Mouse (Mus musculus): Measurements from ENCODE around the gene Exoc6.

Gene Exoc6

DNA sequence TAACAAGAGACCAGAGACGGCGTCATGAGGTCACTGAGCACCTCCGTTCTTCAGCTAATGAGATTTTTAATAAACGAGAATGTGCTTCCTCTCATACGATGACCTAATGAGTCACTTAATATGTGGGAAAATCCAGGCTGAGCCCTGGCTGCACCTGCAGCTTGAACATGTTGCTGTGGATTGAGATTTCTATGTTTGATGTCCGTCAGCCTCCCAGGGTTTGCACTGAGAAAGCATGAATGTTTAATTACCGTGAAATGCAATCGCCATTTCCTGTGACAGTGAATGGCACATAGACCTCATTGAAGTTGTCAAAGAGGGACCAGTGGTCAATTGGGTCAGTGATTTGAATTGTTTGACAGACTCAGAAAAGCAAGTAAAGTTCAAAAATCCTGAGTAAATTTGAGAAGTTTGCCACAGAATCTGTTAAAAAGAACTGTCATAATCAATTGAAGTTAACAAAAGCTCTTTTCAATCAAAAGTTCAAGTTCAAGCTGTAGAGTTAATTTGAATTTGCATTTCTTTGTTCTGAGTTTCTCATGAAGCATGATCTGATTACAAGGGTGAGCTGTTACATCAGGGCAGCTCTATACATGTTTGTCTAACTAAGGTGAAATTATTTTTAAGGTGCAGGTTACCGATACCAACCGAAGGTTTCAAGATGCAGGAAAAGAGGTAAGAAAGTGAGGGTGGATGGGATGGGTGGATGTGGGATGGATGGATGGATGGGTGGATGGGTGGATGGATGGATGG lies 20.9 kb downstream of the Exoc6 start:
- in situ Hi-C loops (cut with MboI, MseI) = no loop called here

DNA sequence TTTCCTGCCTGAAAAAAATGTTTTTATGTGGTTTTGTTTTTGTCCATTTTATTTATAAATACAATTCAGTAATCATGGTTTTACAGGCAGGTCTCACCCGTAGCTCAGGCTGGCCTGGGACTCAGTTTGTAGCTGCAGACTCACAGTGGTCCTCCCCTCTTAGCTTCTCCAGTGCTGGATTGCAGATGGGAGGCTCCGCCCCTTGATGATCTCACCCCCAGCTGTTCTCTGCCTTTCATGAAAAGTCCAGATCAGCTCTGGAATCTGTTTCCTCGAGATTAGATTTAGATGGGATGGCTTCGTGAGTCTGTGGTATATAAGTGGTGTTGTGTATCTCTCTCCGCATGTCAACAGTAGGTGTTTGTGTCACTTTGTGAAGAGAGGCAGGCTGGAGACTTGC lies 24.6 kb downstream of the Exoc6 start:
- in situ Hi-C loops (cut with MboI, MseI) = no loop called here

DNA sequence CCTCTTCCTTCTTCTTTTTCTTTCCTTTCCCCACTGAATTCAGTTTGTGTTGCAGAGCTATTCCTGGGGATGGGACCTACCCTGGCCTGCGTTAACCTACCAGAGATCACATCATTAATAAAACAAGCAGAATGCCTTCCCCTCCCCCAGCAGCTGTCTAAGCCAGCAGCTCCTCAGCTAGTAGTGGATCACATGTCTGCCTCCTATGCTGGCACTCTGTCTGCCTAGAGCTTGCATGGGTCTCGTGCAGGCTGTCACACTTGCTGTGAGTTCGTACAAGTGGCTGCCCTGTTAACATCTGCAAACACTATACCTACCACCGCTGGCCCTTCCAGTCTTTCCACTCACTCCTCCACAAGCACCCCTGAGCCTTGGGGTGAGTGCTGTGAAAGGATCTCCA lies 29.4 kb downstream of the Exoc6 start:
- in situ Hi-C loops (cut with MboI, MseI) = no loop called here

DNA sequence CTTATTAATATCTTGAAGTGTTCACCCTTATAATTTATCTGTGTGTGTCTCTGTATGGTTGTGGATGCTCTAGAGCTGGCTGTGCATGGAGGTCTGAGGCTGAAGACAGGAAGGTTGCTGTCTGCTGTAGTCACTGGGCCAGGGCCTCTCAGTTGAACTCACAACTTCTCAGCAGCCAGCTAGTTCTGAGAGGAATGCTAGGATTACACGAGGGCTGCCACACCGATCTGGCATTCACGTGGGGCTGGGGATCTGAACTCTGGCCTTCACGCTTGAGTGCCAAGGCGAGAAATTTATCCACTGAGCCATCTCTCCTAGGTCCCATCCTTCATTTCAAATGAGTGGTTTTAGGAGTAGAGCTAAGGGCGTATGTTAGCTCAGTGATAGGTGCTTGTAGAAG lies 30.2 kb downstream of the Exoc6 start:
- in situ Hi-C loops (cut with MboI, MseI) = no loop called here

DNA sequence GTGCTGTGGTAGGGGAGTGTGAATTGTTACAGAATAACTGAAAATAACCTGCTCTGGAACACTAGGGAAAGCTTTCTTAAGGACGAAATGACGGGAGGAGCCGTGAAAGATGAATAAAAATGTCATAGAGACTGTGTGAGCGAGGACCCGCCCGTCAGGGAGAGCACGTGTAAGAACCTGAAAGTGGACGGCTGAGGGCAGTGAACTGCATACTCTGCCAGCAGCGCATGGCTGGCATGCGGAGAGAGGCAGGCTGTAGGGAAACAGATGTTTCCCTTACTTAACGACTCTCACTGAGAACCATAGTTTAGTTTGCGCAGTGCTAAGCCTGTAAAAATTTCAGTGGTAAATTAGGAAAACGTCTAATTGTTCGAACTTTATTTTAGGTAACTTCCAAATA lies 35.0 kb downstream of the Exoc6 start:
- in situ Hi-C loops (cut with MboI, MseI) = no loop called here

DNA sequence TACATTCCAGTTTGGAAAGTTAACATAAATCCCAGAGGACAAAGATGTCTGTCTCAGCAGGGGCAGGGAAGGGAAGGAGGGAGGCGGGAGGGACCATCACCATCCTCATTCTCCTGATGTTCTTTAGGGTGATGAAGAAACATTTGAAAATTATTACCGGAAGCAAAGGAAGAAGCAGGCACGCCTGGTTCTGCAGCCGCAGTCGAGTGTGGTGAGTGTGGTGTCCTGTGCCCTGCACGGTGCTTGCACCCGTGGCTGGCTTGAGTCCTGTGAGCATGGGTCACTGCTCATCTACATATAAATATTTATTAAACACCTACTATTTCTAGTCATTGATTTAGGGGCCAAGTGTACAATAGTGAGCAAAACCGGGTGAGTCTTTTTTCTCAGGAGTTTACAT lies 35.5 kb downstream of the Exoc6 start:
- in situ Hi-C loops (cut with MboI, MseI) = no loop called here

DNA sequence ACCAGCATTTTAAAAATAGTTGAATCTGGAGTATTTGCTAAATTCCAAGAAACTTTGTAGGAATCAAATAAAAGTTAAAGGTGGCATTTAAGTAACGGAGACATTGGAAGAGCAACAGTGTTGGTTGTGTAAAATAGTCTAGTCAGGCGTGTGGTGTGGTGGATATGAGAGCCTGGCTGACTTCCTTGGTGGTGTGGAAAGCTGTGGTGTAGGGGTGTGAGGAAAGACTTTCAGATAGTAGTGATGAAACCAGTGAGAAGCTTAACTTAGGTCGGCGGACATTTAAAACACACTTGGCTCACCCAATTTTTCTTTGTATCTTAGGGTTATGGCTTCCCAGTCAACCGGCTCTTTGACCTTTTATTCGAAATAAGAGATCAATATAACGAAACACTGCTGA lies 40.3 kb downstream of the Exoc6 start:
- in situ Hi-C loops (cut with MboI, MseI) = no loop called here

DNA sequence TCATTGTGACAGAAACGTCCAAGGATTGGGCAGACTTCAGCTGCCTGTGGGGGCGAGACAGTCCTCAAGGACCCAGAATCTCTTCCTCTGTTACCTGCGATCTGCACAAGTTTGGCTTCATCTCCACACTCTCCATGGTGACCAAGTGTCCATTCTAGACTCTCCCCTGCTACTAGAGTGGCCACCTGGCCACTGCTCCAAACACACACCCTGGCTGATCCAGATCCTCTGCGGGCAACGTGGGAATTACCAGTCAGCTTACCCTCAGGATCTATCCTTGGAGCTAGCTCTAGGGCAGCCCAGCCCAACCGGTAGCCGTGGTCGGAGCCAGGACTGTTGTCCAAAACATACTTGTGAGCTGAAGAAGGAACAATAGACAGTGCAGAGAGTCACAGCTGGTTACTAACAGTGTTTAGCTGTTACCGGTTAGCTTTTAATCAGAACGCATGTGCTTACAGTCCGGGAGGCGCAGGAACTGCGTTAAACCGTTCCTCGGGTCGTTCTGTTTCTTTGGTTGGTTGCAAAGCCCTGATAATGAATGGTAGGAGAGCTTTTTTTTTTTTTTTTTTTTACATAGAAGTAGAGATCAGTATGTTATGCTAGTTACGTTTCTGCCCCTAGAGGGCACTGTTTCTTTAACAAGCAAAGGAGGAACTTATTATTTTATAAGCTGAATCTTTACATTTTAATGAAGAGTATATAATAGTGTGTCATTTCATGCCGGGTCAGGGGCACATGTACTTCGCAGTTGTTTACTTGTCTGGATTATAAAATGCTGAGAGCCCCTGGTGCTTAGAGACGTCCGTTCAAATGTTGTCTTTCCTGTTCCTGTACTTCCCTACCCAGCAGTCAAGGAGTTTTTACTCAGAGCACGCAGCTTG lies 52.0 kb downstream of the Exoc6 start:
- in situ Hi-C loops (cut with MboI, MseI) = no loop called here

DNA sequence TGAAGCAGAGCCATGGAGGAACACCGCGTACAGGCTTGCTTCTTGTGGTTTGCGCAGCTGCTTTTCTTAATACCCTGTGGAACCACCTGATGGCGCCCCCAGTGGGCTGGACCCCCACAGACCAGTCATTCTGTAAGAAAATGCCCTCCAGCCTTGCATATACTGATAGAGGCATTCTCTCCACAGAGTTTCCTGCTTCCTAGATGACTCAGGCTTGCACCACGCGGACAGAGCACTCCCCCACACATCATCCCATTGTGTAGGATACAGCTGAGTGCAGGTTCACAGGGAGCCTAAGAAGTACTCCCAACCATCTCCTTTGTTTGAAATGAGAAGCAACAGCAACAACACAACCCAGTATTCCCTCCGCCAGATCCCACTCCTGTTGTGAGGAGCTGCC lies 59.8 kb downstream of the Exoc6 start:
- in situ Hi-C loops (cut with MboI, MseI) = no loop called here

DNA sequence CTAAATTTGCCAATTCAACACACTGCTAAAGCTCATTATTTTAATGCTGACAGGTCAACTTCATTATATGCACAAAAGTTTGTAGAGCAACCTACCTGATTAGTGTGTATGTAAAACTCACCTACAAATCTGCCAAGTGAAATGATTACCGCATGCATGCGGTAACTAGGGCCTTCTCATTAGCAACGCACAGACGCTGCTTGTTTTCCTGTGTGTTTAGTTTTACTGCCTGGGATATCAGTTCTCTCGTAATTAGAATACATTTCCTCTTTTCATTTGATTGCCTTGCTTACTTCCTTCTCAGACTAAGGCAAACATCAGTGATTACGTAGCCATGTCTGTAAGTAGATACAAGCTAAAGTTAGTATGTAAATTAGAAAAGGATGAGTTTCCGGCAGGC lies 62.7 kb downstream of the Exoc6 start:
- in situ Hi-C loops (cut with MboI, MseI) = no loop called here

DNA sequence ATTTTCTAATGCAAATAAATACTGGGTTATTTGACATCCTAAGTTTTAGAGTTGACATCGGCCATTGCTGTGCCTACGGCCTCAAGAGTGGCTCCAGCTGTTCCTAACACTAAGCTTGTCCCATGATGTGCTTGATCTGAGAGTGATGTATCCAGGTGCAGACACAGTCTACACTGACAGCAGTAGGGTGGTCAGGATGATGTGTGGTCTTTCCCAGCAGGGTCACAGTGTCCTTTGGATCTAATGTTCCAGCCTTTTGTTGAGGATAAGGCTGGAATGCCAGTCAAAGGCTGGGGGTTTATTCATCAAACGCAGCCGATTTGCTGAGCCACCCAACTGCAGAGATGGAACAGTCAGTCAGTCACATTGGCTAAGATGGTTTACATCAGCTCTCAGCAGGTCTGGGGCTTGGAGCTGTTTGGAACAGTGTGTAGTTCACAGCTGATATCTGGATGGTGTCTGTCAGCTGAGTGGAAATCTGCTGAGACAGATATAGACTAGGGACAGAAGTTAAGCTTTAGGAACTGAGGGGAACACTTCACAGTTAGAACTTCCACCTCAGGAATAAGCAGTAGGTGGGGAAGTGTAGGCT lies 64.9 kb downstream of the Exoc6 start:
- in situ Hi-C loops (cut with MboI, MseI) = no loop called here

DNA sequence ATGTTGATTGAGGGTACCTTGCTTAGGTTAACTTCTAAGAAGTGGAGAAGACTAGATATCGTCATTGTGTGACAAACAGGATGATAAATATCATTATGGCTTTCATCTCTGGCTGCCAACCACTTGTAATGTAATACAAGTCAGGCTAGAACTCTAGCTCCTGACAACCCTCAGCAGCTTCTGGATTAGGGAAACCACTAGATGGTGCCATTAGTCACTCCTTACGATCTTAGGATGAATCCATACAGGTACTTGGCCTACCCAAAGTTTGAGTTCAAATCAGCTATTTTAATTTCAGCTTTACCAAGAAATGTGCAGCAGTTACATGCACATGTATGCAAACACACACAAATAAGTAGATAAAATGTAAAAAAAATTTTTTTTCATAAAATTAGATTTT lies 97.8 kb downstream of the Exoc6 start:
- in situ Hi-C loops (cut with MboI, MseI) = no loop called here

DNA sequence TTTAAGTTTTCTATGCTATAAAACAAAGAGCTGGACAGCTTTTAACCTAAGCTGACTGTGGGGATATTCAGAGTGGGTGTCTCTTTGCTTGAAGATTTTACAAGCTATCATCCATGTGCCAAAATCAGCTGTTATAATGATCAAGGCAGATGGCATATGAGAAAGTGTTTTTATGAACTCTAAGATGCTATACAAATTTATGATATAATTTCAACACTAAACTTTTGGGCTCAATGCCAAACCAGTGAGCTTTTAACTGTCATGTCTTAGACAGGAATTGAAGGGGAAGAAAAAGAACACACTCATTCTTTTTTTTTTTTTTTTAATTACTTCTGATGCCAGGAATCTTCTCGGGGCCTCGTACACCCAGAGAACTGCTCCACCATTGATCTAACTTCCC lies 100.3 kb downstream of the Exoc6 start:
- in situ Hi-C loops (cut with MboI, MseI) = no loop called here

DNA sequence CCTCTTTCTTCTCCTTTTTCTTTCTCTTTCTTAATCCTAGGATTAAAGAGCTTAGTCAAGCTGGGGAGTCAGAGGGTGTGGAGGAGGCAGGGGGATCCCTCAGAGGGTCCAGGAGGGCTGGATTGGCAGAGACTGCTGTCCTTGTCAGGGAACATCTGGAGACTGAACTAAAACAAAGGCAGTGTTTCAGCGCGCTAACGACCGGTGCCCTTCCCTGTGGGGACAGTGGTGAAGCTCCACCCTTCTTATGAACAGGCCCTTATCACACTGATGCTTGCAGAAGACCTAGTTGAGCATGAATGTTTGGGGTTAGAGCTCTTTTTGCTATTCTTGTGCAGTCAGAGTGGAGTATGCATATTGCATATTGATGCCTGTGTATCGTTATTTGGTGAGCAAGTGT lies 103.8 kb downstream of the Exoc6 start:
- in situ Hi-C loops (cut with MboI, MseI) = no loop called here

DNA sequence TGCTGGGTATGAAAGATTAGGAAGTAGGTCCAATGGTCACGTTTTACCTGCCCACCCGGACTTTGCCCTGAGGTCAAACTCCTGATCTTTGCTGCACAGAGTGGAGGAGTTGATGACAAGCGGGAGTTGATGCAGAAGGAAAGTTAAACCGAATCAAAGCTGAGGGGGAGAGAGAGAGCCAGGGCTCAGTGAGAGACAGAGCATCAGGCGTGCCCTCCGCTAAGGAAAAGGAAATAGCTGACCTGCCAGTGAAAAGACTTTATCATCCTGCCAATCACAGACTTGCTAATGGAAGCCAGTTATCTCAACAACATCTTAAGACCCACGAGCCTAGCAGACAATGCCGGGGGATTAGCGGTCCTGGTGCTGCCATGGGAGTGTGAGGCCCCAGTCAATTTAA lies 106.2 kb downstream of the Exoc6 start:
- in situ Hi-C loops (cut with MboI, MseI) = no loop called here

DNA sequence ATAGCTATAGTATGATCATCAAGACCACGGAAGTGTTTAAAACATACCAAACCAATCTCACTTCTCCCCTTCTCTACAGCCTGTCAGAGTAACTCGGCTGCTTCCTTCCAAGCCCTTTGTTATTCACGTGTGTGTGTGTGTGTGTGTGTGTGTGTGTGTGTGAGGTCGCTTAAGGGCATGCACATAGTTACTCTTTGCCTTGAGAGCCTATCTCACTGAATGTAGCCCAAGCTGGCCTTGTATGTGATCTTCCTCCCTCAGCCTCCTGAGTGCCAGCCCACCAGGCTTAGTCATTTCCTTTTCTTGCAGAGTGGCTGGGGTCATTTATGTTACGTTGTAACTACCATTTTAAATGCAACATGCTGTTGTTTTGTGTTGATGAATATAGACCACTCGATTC lies 115.0 kb downstream of the Exoc6 start:
- in situ Hi-C loops (cut with MboI, MseI) = no loop called here

DNA sequence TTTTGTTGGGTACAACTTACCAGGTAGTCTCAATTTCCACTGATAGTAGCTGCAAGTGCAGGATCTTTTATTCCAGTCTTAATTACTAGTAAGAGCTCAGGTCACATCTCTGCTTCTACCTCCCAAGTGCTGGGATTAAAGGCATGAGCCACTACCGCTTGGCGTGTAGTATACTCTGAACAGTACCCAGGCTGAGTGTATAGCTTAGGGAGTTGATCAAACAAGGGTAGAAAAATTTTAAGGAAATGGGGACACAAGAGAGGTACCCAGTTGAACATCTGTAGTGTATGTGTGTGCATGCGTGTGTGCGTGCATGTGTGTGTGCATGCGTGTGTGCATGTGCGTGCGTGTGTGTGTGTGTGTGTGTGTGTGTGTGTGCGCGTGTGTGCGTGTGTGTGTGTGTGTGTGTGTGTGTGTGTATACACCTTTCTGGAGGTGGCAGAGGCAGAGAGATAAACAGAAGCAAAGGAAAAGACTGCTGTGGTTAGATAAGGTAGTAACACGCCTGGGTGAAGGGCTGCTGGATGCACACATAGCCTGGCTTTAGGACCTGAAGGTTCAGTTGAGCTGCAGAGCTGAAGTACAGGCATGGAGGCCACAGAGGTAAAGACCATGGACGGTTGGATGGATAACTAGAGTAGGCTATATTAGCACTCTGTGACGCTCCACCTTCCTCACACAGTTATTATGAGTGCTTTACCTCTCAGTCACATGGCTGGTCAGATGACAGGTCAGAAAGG lies 117.8 kb downstream of the Exoc6 start:
- in situ Hi-C loops (cut with MboI, MseI) = no loop called here

DNA sequence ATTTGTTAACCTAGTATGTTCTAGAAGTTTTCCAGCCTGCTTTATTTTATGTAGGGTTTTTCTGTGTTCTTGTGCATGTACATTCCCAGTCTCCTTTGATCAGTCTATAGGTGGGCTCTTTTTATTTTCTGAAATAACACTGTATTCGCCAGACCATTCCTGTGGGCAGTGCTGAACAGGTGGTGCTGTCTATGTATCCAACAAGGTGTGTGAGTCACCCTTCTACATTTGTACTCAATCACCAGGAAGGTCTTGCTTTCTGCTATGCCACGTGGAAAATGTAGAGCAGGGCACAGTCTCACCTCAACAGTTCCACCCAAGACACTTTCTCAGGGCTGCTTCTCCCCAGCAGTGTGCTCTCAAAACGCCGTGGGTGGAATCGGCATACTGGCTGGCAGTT lies 118.4 kb downstream of the Exoc6 start:
- in situ Hi-C loops (cut with MboI, MseI) = no loop called here

DNA sequence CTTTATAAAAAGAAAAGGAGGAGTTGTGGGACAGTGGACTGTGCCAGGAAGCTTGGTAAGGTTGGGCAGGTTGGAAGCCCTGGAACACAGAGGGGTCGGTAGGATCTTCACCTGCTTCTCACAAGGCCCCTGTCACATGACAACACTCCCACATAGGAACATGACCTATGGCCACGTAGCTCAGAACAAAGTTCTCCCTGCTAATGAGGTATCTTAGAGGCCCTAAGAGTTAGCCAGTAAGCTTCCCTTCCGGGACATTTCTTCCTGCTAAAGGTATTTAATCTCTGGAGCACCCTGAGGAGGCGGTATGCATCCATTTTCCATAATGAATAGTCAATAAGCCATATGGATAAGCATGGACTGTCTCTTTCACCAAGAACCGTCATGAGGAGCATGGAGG lies 119.3 kb downstream of the Exoc6 start:
- in situ Hi-C loops (cut with MboI, MseI) = no loop called here

DNA sequence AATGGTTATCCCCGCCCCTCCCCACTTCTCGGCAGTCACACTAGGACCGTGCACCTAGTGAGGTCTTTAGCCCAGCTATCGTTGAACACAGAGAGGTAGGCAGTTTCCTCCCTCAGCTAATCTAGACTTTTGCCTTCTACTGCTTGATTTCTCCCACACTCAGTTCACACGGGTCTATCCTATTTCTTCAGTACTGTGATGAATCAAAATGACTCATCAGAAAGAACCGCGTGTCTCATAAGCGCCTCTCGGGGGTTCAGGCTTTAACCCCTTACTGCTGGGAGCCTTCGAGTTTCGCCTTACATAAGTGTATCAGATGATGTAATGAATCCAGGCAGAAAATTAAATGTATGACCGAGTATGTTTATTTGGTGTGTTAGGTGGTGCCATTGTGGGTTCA lies 123.2 kb downstream of the Exoc6 start:
- in situ Hi-C loops (cut with MboI, MseI) = no loop called here

DNA sequence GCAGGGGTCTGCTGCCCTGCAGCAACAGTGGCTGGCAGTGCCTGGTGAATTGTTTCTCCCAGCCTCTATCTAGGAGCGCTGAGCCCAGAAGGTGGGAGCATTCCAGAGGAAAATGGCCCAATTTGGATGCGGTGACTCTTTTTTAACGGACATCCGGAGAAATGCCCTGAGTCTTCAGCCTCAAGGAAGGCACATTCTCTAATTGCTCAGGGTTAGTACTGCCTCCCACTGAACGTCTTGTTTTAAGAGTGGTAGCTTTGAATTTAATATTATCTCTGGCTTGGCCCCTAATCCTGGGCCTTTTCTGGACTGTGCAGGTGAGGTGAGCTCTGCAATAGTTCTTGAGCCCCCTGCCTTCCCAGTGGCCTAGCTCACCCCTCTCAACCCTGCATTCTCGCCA lies 135.1 kb downstream of the Exoc6 start, which contains the start of gene Cyp26c1:
TSS of gene Cyp26c1 (plus strand) at position 301 of the 400 bp plus-strand sequence.
- in situ Hi-C loops (cut with MboI, MseI) = no loop called here

DNA sequence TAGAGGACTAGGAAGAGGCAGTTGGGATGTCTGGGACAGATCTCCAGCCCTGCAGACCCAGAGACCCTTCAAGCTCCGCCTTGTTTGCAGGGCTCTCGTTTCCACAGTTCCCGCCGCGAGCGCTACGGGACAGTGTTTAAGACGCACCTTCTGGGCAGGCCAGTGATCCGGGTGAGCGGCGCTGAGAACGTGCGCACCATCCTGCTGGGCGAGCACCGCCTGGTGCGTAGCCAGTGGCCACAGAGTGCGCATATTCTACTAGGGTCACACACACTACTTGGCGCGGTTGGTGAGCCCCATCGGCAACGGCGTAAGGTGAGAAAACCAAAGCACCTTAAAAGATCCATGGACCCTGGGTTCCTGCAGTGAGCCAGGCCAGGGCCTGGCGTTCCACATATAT lies 136.1 kb downstream of the Exoc6 start:
- in situ Hi-C loops (cut with MboI, MseI) = no loop called here
